Mouse (Mus musculus) inflammation-experienced regulatory T-cells (primary cell): Measurements from ENCODE around the gene Stoml2. TPM values are rescaled to one million over a fixed set of nuclear protein-coding genes. Genes with fewer than 3 reads are reported as not detected.

ENCODE experiments used
- polyA plus RNA-seq, 2 experiments: library from polyadenylated mRNA; unstranded; fragments of 100-300 nt; shearing (Covaris generic); gene quantifications; one replicate each; pipeline ENCODE4 v1.2.1; 2017

Stoml2 gene
- polyA plus RNA-seq = 100 to 1,000 TPM; 150 to 162 TPM

GRCm38 (mm10) chr4:43031237-43031995 lies at the start of gene Stoml2:
TSS of gene Stoml2 (minus strand) at chr4:43031710.

DNA sequence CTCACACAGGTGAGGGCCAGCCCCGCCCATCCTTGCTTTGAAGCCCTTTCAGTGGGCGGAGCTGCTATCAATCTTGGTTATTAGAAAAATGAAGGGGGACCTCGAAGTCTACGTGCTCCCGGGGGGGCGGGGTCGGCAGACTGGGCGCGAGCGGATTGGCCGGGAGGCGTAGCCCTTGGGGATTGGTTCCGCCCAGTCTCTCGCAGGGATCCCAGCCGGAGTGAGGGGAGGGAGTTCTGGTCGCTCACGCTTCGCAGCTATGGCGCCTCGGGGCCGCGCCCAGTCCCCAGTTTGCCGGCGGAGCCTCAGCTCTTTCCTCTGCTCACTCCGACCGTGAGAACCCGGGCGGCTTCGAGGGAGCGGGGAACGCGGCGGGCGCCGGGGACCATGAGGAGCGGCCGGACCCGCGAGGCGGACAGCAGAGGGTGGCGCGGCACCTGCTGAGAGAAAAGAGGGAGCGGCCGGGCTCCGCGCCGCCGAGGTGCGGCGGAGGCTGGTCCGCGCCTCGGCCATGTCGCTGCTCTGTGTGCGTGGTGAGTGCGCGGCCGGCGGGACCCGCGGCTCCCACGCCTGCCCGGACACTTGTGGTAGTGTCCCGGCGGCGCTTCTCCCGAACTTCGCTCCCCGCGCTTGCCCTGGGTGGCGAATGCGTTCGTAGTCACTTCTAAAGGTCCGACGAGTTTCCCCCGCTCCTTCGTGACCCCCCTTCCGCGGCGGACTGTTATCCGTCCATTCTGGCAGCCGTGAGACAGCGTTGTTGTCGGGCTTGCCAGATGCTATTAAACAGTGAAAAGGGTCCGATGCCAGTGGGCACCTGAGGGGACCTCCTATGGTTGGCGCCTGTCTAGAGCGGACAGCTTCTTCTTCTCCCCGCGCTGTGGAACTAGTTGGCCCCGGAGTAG lies 27.5 kb upstream of the Stoml2 start, which contains the start of gene Unc13b:
TSS of gene Unc13b (plus strand) at position 201 of the 902 bp plus-strand sequence.

DNA sequence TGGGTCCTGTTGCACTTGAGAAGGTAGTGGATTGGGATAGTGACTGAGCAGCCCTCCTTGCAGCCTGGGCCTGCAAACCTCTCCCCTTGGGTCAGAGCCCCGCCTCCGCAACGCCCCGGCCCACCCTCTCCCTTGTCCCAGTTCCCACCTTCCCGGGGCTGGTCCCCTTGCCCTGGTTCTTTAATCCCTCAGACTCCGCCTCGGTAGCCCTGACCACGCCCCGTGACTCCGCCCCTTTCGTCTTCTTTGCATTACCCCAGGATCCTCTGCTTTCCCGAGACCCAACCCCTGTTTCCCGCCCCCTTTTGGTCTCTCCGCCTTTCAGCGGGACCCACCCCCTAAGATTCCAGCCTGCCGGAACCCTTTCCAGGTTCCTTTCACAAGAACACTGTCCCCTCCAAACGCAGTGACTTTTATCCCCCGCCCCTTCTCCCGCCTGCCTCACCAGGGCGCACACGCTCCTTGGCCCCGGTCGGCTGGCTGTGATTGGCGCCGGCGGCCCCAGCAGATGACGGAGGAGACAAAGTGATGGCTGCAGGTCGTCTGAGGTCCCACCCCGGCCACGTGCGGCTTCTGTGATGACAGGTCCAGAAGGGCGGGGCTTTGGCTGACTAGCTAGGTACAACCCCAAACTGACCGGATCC lies 14.3 kb upstream of the Stoml2 start, which contains the start of gene Fam214b:
TSS of gene Fam214b (minus strand) at position 562 of the 644 bp plus-strand sequence.

GRCm38 (mm10) chr4:43025084-43025960 lies 6.2 kb downstream of the Stoml2 start, which contains the start of gene Pigo:
TSS of gene Pigo (minus strand) at chr4:43025819.

GRCm38 (mm10) chr4:43010161-43011038 lies 21.1 kb downstream of the Stoml2 start, which contains the start of gene Fancg:
TSS of gene Fancg (minus strand) at chr4:43010506.

DNA sequence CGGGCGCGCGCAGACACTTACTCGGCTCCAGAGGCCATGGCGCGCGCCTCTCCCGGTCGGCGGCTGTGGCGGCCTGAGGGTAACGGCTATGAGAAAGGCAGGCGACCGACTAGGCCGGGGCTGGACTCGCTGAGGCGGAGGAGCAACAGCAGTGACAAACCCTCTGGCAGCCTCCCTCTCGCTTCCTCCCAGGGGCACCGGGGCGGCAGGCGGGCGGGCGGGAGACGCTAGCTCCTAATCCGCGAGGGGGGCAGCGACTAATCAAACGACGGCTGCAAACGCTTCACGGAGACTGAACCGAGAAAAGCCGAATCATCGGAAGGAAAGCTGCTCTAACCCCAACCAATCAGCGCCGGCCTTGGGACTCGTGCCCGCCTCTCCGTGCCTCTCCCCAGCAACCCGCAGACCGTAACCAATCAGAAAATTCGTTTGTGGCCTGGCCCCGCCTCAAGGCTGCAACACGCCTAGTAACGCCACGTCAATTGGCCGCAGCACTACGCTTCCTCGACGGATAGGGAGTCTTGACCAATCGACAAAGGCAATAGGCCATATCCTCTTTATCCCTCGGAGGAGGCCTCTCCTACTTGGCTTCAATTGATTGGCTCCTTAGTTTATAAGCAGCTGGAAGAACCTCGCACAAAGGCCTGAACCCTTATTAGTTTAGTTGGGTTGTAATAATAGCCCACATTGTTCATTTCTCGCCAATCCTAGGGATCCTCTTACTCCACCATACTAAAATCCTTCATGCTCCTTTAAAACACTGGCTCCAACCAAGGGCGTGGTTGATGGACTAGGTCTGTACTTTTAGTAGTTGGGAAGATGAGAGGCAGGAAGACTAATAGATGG lies 31.1 kb downstream of the Stoml2 start, which contains the start of gene Vcp:
TSS of gene Vcp (minus strand) at position 367 of the 846 bp plus-strand sequence.

Other genes starting within 250 kb of the Stoml2 start
- gene Fam205a1, start 177.8 kb downstream of the Stoml2 start, polyA plus RNA-seq = not detected
- gene Gm12394, start 174.9 kb downstream of the Stoml2 start, polyA plus RNA-seq = under 1 TPM in 1 of 2 experiments, not detected in 1; 0.10 TPM
- gene Fam205c, start 157.5 kb downstream of the Stoml2 start, polyA plus RNA-seq = not detected
- gene Phf24, start 115.0 kb downstream of the Stoml2 start, polyA plus RNA-seq = under 1 TPM; 0.44 to 0.52 TPM
- 10 to 100 TPM; 12.5 to 18.8 TPM for gene Dnajb5, start 81.9 kb downstream of the Stoml2 start, polyA plus RNA-seq
- under 1 TPM; 0.25 to 0.54 TPM for gene 1700022I11Rik, start 62.1 kb downstream of the Stoml2 start, polyA plus RNA-seq
- gene Vcp, start 31.2 kb downstream of the Stoml2 start, polyA plus RNA-seq = 100 to 1,000 TPM; 305 to 348 TPM
- 10 to 100 TPM; 18.9 to 21.9 TPM for gene Fancg, start 21.2 kb downstream of the Stoml2 start, polyA plus RNA-seq
- gene Pigo, start 5.9 kb downstream of the Stoml2 start, polyA plus RNA-seq = 10 to 100 TPM; 41.6 to 52.5 TPM
- gene Fam214b, start 14.5 kb upstream of the Stoml2 start, polyA plus RNA-seq = 10 to 100 TPM in 1 of 2 experiments, 1 to 10 TPM in 1; 9.0 to 14.9 TPM
- 1 to 10 TPM in 1 of 2 experiments, under 1 TPM in 1; 0.63 to 1.5 TPM for gene Unc13b, start 27.2 kb upstream of the Stoml2 start, polyA plus RNA-seq
- gene Atp8b5, start 235.4 kb upstream of the Stoml2 start, polyA plus RNA-seq = under 1 TPM; 0.16 to 0.72 TPM